Mouse (Mus musculus) liver, embryonic 16.5 days (tissue): ENCODE measurements around the gene Zfp423. TPM values are rescaled to one million over a fixed set of nuclear protein-coding genes. Genes with fewer than 3 reads are reported as not detected.

ENCODE experiments used
- ATAC-seq: fragments of 200-750 bp; cut with Nextera tagmentation; 2 replicates; pipeline ENCODE4 v1.8.0; 2017; ENCODE audit warnings: low read depth, mild to moderate bottlenecking, moderate number of reproducible peaks, moderate library complexity
- H3K27ac ChIP-seq: fragments of 300-500 bp; sonication (generic); 2 replicates; pipeline ENCODE4 v1.5.1; 2014; ENCODE audit warnings: mild to moderate bottlenecking, low read length
- H3K27me3 ChIP-seq: fragments of 300-500 bp; sonication (generic); 2 replicates; pipeline ENCODE4 v1.6.1; 2014; ENCODE audit warnings: low read depth, low read length, mixed read lengths; ENCODE audit not compliant: control insufficient read depth, insufficient read depth
- H3K36me3 ChIP-seq: fragments of 300-500 bp; sonication (generic); 2 replicates; pipeline ENCODE4 v1.6.1; 2014; ENCODE audit warnings: mild to moderate bottlenecking; ENCODE audit not compliant: control insufficient read depth, insufficient read depth
- H3K4me1 ChIP-seq: fragments of 300-500 bp; sonication (generic); 2 replicates; pipeline ENCODE4 v1.6.1; 2014; ENCODE audit warnings: low read depth, low read length, mixed read lengths; ENCODE audit not compliant: control insufficient read depth
- H3K4me2 ChIP-seq: fragments of 300-500 bp; sonication (generic); 2 replicates; pipeline ENCODE4 v1.6.1; 2014; ENCODE audit warnings: low read depth, low read length, mixed read lengths
- H3K4me3 ChIP-seq: fragments of 300-500 bp; sonication (generic); 2 replicates; pipeline ENCODE4 v1.5.1; 2014; ENCODE audit warnings: low read depth, mild to moderate bottlenecking, low read length
- H3K9ac ChIP-seq: fragments of 300-500 bp; sonication (generic); 2 replicates; pipeline ENCODE4 v1.6.1; 2014; ENCODE audit warnings: low read depth, low read length
- H3K9me3 ChIP-seq: fragments of 300-500 bp; sonication (generic); replicated peaks from 2 replicates; pipeline ENCODE4 v1.6.1; 2016; ENCODE audit warnings: low read length; ENCODE audit not compliant: control insufficient read depth
- WGBS: fragments of 180-500 bp; shearing (Covaris S2); extraction: QIAGEN DNeasy Blood & Tissue Kit; methylation state at CpG from one replicate; pipeline ENCODE4 v1.1.7; 2014; ENCODE audit not compliant: insufficient replicate concordance; 5-methylcytosine and 5-hydroxymethylcytosine counted together
- polyA plus RNA-seq: library from polyadenylated mRNA; unstranded; fragments of >200 nt; fragmentation: Nextera tagmentation; extraction: Ambion mirVana; gene quantifications from 2 replicates; pipeline ENCODE4 v1.2.1, GENCODE M21; 2015

Zfp423 gene
- polyA plus RNA-seq, 1 experiment from 2014 or later = 0.46 TPM

- H3K27ac ChIP-seq = no peak overlapping the region
- H3K36me3 ChIP-seq = no peaks in the 10 kb centered on the region
- ATAC-seq = no peak
- no peak overlapping the region for H3K4me3 ChIP-seq
- H3K27me3 ChIP-seq = no peaks in the 10 kb centered on the region
- no peaks in the 10 kb centered on the region for H3K4me1 ChIP-seq
- 60% methylated on average over 6 of the region's 6 CpGs for WGBS
- H3K9me3 ChIP-seq = no peaks in the 10 kb centered on the region
- no peak overlapping the region for H3K4me2 ChIP-seq
- H3K9ac ChIP-seq = no peak overlapping the region
Observed at GRCm38 (mm10) chr8:87922936-87923335, 36.5 kb downstream of the Zfp423 start.

- no peaks in the 10 kb centered on the region for H3K4me1 ChIP-seq
- no peaks in the 10 kb centered on the region for H3K9me3 ChIP-seq
- H3K4me2 ChIP-seq = no peak overlapping the region
- ATAC-seq = no peak
- no peaks in the 10 kb centered on the region for H3K36me3 ChIP-seq
- no peak overlapping the region for H3K4me3 ChIP-seq
- no peak overlapping the region for H3K9ac ChIP-seq
- 62% methylated on average over 6 of the region's 6 CpGs for WGBS
- H3K27ac ChIP-seq = no peak overlapping the region
- no peaks in the 10 kb centered on the region for H3K27me3 ChIP-seq
Observed at GRCm38 (mm10) chr8:87922446-87922845, 36.9 kb downstream of the Zfp423 start.

GRCm38 (mm10) chr8:87918004-87918403, 41.4 kb downstream of the Zfp423 start:
- Histone ChIP-seq H3K4me2 (no peak overlapping the region), H3K4me1 (no peaks in the 10 kb centered on the region), H3K36me3 (no peaks in the 10 kb centered on the region), H3K27ac (no peak overlapping the region), H3K4me3 (no peak overlapping the region), H3K27me3 (no peaks in the 10 kb centered on the region), H3K9ac (no peak overlapping the region), H3K9me3 (no peaks in the 10 kb centered on the region)
- no peak for ATAC-seq
- WGBS = 42% methylated on average over 5 of the region's 5 CpGs

- no peak overlapping the region for H3K27ac ChIP-seq
- no peak overlapping the region for H3K9ac ChIP-seq
- H3K9me3 ChIP-seq = no peaks in the 10 kb centered on the region
- ATAC-seq = no peak
- no peaks in the 10 kb centered on the region for H3K4me1 ChIP-seq
- H3K4me2 ChIP-seq = no peak overlapping the region
- 62% methylated on average over 9 of the region's 9 CpGs for WGBS
- no peak overlapping the region for H3K4me3 ChIP-seq
- H3K36me3 ChIP-seq = no peaks in the 10 kb centered on the region
- H3K27me3 ChIP-seq = no peaks in the 10 kb centered on the region
Observed at GRCm38 (mm10) chr8:87915763-87916162, 43.6 kb downstream of the Zfp423 start.

- no peaks in the 10 kb centered on the region for H3K36me3 ChIP-seq
- 47% methylated on average over 6 of the region's 6 CpGs for WGBS
- H3K4me1 ChIP-seq = no peaks in the 10 kb centered on the region
- H3K9ac ChIP-seq = no peak overlapping the region
- no peak for ATAC-seq
- no peak overlapping the region for H3K4me2 ChIP-seq
- H3K27ac ChIP-seq = no peak overlapping the region
- no peaks in the 10 kb centered on the region for H3K9me3 ChIP-seq
- no peak overlapping the region for H3K4me3 ChIP-seq
- no peaks in the 10 kb centered on the region for H3K27me3 ChIP-seq
Observed at GRCm38 (mm10) chr8:87914247-87914967, 45.0 kb downstream of the Zfp423 start.

DNA sequence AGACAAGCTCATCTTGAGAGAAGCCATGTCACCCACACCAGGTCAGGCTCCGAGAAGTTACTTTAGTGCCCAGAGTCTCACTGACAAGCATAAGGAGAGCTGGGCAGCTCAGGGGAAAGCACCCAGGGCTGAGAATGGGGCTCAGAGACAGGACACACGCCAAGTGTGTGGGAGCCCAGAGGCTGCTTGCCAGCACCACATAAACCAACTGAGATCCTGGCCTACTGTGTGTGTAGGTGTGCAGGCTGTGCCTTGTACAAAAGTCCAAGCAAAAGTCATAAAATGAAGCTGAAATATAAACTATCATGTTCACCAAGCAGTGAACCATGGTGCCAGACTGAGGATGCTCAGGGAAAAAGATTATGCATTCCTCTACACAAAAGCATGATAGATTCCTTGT, 50.5 kb downstream of the Zfp423 start:
- no peak overlapping the region for H3K27ac ChIP-seq
- ATAC-seq = no peak
- 41% methylated on average over 2 of the region's 2 CpGs for WGBS

DNA sequence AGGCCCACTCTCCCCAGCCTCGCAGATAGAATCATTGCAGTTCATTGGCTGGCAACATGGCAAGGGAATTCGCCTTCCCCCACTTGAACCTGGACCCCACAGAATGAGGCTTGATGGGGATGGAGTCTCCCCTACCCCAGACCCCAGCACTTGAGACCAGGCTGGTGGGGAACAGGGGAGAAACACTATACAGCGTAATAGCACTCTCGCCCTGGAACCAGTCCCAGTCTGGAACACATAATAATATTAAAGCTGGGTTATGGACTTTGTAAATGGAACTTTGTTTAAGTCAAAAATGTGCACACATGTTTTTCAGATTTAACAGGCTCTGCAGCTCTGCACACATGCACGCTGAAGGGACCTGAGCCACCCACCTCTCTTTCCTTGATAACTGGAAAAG, 54.0 kb downstream of the Zfp423 start:
- H3K27me3 ChIP-seq = no peaks in the 10 kb centered on the region
- H3K9me3 ChIP-seq = no peaks in the 10 kb centered on the region
- WGBS = 66% methylated on average over 5 of the region's 5 CpGs
- no peaks in the 10 kb centered on the region for H3K36me3 ChIP-seq
- ATAC-seq = no peak
- no peaks in the 10 kb centered on the region for H3K4me1 ChIP-seq
- no peak overlapping the region for H3K27ac ChIP-seq
- no peak overlapping the region for H3K4me2 ChIP-seq
- no peak overlapping the region for H3K4me3 ChIP-seq
- H3K9ac ChIP-seq = no peak overlapping the region

More for the DNA sequence above, 50.5 kb downstream of the Zfp423 start:
- no peak overlapping the region for H3K9ac ChIP-seq
- no peak overlapping the region for H3K4me2 ChIP-seq
- no peaks in the 10 kb centered on the region for H3K4me1 ChIP-seq
- no peaks in the 10 kb centered on the region for H3K9me3 ChIP-seq
- H3K4me3 ChIP-seq = no peak overlapping the region
- H3K27me3 ChIP-seq = no peaks in the 10 kb centered on the region
- H3K36me3 ChIP-seq = no peaks in the 10 kb centered on the region

- no peaks in the 10 kb centered on the region for H3K9me3 ChIP-seq
- WGBS = 65% methylated on average over 5 of the region's 5 CpGs
- ATAC-seq = no peak
- H3K4me3 ChIP-seq = no peak overlapping the region
- H3K27ac ChIP-seq = no peak overlapping the region
- H3K27me3 ChIP-seq = no peaks in the 10 kb centered on the region
- no peaks in the 10 kb centered on the region for H3K4me1 ChIP-seq
- no peak overlapping the region for H3K9ac ChIP-seq
- H3K36me3 ChIP-seq = no peaks in the 10 kb centered on the region
- H3K4me2 ChIP-seq = no peak overlapping the region
Observed at GRCm38 (mm10) chr8:87904108-87904507, 55.3 kb downstream of the Zfp423 start.

DNA sequence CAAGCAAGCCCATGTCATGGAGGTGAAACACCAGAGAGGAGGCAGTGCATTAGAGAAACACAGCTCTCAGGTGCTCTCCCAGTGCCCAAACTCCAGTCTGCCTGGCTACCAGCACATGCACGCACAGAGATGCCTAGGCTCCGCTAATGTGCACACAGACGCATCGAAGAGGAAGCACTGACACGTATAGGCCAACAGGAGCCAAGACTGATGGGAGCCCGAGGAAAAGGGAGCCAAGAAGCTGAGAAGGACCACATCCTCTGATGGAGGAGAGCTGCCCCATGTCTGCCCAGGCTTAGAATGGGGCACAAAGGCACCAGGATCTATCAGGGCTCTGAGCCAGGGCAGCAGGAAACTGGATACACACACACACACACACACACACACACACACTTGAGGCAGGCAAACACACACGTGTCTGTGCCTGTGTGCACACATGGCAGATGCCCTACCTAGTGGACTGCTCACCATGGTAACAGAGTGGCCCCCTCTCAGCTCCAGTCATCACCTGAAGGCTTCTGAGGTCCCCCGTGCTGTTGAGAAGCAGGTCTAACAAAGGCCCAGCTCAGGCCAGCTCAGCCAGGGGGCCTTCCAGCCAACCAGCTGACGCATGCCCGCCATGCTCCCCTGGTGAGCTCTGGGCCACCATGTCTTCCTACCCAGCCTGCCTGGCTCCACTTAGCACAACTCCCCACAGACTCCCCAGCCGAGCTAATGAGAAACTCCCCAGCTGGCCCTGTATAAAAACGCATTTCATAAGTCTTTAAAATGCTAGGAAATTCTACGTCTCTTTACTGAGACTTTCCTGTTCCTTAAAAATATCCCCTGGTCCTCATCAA, 64.0 kb downstream of the Zfp423 start:
- no peak overlapping the region for H3K9ac ChIP-seq
- 61% methylated on average over 13 of the region's 13 CpGs for WGBS
- H3K27ac ChIP-seq = no peak overlapping the region
- H3K9me3 ChIP-seq = no peaks in the 10 kb centered on the region
- H3K36me3 ChIP-seq = no peaks in the 10 kb centered on the region
- no peaks in the 10 kb centered on the region for H3K27me3 ChIP-seq
- H3K4me2 ChIP-seq = no peak overlapping the region
- H3K4me1 ChIP-seq = no peaks in the 10 kb centered on the region
- ATAC-seq = no peak
- no peak overlapping the region for H3K4me3 ChIP-seq
